Mouse (Mus musculus) frontal cortex, postnatal 25 days (tissue): ENCODE measurements around the gene Ehd2.
"Not testable (repeated sequence)": the region's sequence is repeated elsewhere in the genome, so short reads cannot be mapped to it uniquely, and the experiment has no call there.

Experiments used
- DNase-seq, 2 experiments: peaks; one replicate each; pipeline ENCODE4 v3.0.0; 2022; ENCODE audit warnings: low spot score in 2 of 2

The Ehd2 gene

GRCm38 (mm10) chr7:15945721-15946536, 21.4 kb downstream of the Ehd2 start, which contains the start of gene Nop53:
Gene Nop53, minus strand, starts transcription at chr7:15946074.
- peak; percentile 92 to 94 for DNase-seq

GRCm38 (mm10) chr7:15945211-15945610, 22.2 kb downstream of the Ehd2 start:
- DNase-seq, result no peak

- DNase-seq, result no peak
Measured at GRCm38 (mm10) chr7:15944311-15944710, 23.1 kb downstream of the Ehd2 start.

- DNase-seq, result no peak
Measured at GRCm38 (mm10) chr7:15938621-15939020, 28.7 kb downstream of the Ehd2 start.

- DNase-seq, result no peak
Measured at GRCm38 (mm10) chr7:15937491-15937890, 29.9 kb downstream of the Ehd2 start.

GRCm38 (mm10) chr7:15933437-15934359, 33.7 kb downstream of the Ehd2 start:
- DNase-seq, result no peak

GRCm38 (mm10) chr7:15931635-15932034, 35.7 kb downstream of the Ehd2 start:
- DNase-seq, result no peak

- DNase-seq, result no peak
Measured at GRCm38 (mm10) chr7:15930543-15930942, 36.8 kb downstream of the Ehd2 start.

- no peak for DNase-seq
Measured at GRCm38 (mm10) chr7:15929910-15930309, 37.5 kb downstream of the Ehd2 start.

- peak; percentile 87 to 92 for DNase-seq
Measured at GRCm38 (mm10) chr7:15922220-15922773, 45.1 kb downstream of the Ehd2 start, which contains the start of gene Selenow. Gene Selenow, minus strand, starts transcription at chr7:15922402.

- DNase-seq, result no peak
Measured at GRCm38 (mm10) chr7:15921796-15922195, 45.6 kb downstream of the Ehd2 start.

- DNase-seq, result no peak
Measured at GRCm38 (mm10) chr7:15920645-15921190, 46.6 kb downstream of the Ehd2 start.

GRCm38 (mm10) chr7:15919947-15920346, 47.4 kb downstream of the Ehd2 start:
- DNase-seq, result no peak

GRCm38 (mm10) chr7:15918371-15918770, 49.0 kb downstream of the Ehd2 start:
- no peak for DNase-seq

- no peak for DNase-seq
Measured at GRCm38 (mm10) chr7:15916996-15917395, 50.4 kb downstream of the Ehd2 start.

GRCm38 (mm10) chr7:15916134-15916723, 51.1 kb downstream of the Ehd2 start:
- no peak for DNase-seq

GRCm38 (mm10) chr7:15915695-15916094, 51.7 kb downstream of the Ehd2 start:
- DNase-seq, result not testable (repeated sequence)

- DNase-seq, result no peak
Measured at GRCm38 (mm10) chr7:15914751-15915150, 52.6 kb downstream of the Ehd2 start.

GRCm38 (mm10) chr7:15914252-15914651, 53.1 kb downstream of the Ehd2 start:
- DNase-seq, result no peak

GRCm38 (mm10) chr7:15912183-15912582, 55.2 kb downstream of the Ehd2 start:
- DNase-seq, result peak in 1 of 2 experiments; percentile 68

- no peak for DNase-seq
Measured at GRCm38 (mm10) chr7:15910521-15910920, 56.8 kb downstream of the Ehd2 start.
